Mouse (Mus musculus) urinary bladder, postnatal 36 days (tissue): ENCODE results near the gene Dcaf17.

Source experiments
- DNase-seq, 2 experiments: peaks; one replicate each; pipeline ENCODE4 v3.0.0; 2022; ENCODE audit warnings: low spot score in 2 of 2, mixed read lengths in 1 of 2

Gene Dcaf17

GRCm38 (mm10) chr2:71055300-71056114 lies at the start of gene Dcaf17, which contains the start of gene Mettl8:
Gene Dcaf17 (plus strand): TSS chr2:71055328.
Gene Mettl8 (minus strand): TSS chr2:71055583.
- peak; percentile 83 to 88 for DNase-seq

GRCm38 (mm10) chr2:71011816-71012215 lies 43.3 kb upstream of the Dcaf17 start:
- DNase-seq, result no peak

GRCm38 (mm10) chr2:71013521-71013920 lies 41.6 kb upstream of the Dcaf17 start:
- no peak for DNase-seq

- DNase-seq, result no peak
These were observed 35.9 kb upstream of the Dcaf17 start for GRCm38 (mm10) chr2:71019277-71019676.

- DNase-seq, result no peak
These were observed 35.3 kb upstream of the Dcaf17 start for GRCm38 (mm10) chr2:71019704-71020375.

- no peak for DNase-seq
These were observed 34.5 kb upstream of the Dcaf17 start for GRCm38 (mm10) chr2:71020674-71021073.

- DNase-seq, result no peak
These were observed 32.1 kb upstream of the Dcaf17 start for GRCm38 (mm10) chr2:71022991-71023390.

GRCm38 (mm10) chr2:71023986-71024385 lies 31.1 kb upstream of the Dcaf17 start:
- no peak for DNase-seq

- no peak for DNase-seq
These were observed 29.4 kb upstream of the Dcaf17 start for GRCm38 (mm10) chr2:71025576-71026315.

GRCm38 (mm10) chr2:71026787-71027186 lies 28.3 kb upstream of the Dcaf17 start:
- no peak for DNase-seq

GRCm38 (mm10) chr2:71027631-71028030 lies 27.5 kb upstream of the Dcaf17 start:
- DNase-seq, result no peak

GRCm38 (mm10) chr2:71030663-71031062 lies 24.5 kb upstream of the Dcaf17 start:
- no peak for DNase-seq

GRCm38 (mm10) chr2:71031973-71032794 lies 22.9 kb upstream of the Dcaf17 start:
- no peak for DNase-seq

GRCm38 (mm10) chr2:71033014-71033413 lies 22.1 kb upstream of the Dcaf17 start:
- DNase-seq, result no peak

GRCm38 (mm10) chr2:71033987-71034386 lies 21.1 kb upstream of the Dcaf17 start:
- DNase-seq, result no peak

- no peak for DNase-seq
These were observed 17.7 kb upstream of the Dcaf17 start for GRCm38 (mm10) chr2:71037447-71037846.

- peak; percentile 66 to 81 for DNase-seq
These were observed 15.5 kb upstream of the Dcaf17 start for GRCm38 (mm10) chr2:71039522-71040121.

- DNase-seq, result no peak
These were observed 9.0 kb upstream of the Dcaf17 start for GRCm38 (mm10) chr2:71046151-71046550.

GRCm38 (mm10) chr2:71046751-71047320 lies 8.3 kb upstream of the Dcaf17 start:
- no peak for DNase-seq

GRCm38 (mm10) chr2:71048896-71049295 lies 6.2 kb upstream of the Dcaf17 start:
- no peak for DNase-seq

GRCm38 (mm10) chr2:71050511-71050910 lies 4.6 kb upstream of the Dcaf17 start:
- no peak for DNase-seq
